19 mouse cellular contexts compared by ENCODE assay signal in genomic region chr3:98418991-98419785, GRCm38 (mm10). TPM values are rescaled to one million over a fixed set of nuclear protein-coding genes. Genes with fewer than 3 reads are reported as not detected.
DNase-seq lines count a peak whose midpoint lies in the region; TF ChIP-seq lines count a peak whose summit lies in the region.
"Had no signal": no experiment of that assay in that cellular context is flagged by ENCODE, and none has a peak within 500 bp of the region (broad histone marks: within the 10 kb centered on the region; RNA-seq: fewer than 3 reads in every experiment).

No protein-coding gene starts in this region.

- no peaks in the 10 kb centered on the region for H3K27me3 ChIP-seq in kidney, adult 2 months (replicated peaks; ENCODE audit: control insufficient read depth, insufficient read depth, low read length)
- H3K27me3 ChIP-seq: forebrain, embryonic 15.5 days had no signal

- no peak for DNase-seq in layer of hippocampus, adult 2 months (ENCODE audit: low spot score in 2 of 2)
- DNase-seq in layer of hippocampus, adult 9-10 months (ENCODE audit: low spot score): no peak
- peak; percentile 0 for DNase-seq in R1 (ENCODE audit: low read depth, low spot score)
- peak; percentile 69 for DNase-seq in kidney, adult 2 months
- DNase-seq in kidney, postnatal 25 days: peak; percentile 42 to 73
- DNase-seq in embryo, embryonic 11 days: no peak
- no peak for DNase-seq in lung, postnatal 10 days
- DNase-seq in c-Kit-positive CD71-positive TER-119-positive erythroid progenitor cells, embryonic 14.5 days (ENCODE audit: low spot score): no peak
- DNase-seq: adrenal gland, postnatal 25 days; cerebellum, postnatal 10 days; liver had no signal

- 0 out of 2 replicates have a peak overlapping the region, but pooled peaks have one; percentile 5 for H3K27ac ChIP-seq in layer of hippocampus, adult 2 months
- H3K27ac ChIP-seq in kidney, adult 2 months (ENCODE audit: insufficient read depth, low read depth, low read length): peak overlapping the region; percentile 80
- H3K27ac ChIP-seq: forebrain, embryonic 15.5 days had no signal

- H3K4me1 ChIP-seq in kidney, adult 2 months (ENCODE audit: control insufficient read depth, insufficient read depth, low read length): peaks cover 36% of the 10 kb centered on the region; the same call in 1 of the 2 replicates

- no peaks in the 10 kb centered on the region for H3K36me3 ChIP-seq in kidney, adult 2 months (ENCODE audit: control insufficient read depth, insufficient read depth, low read length)
- H3K36me3 ChIP-seq: forebrain, embryonic 15.5 days had no signal

- H3K4me3 ChIP-seq in layer of hippocampus, adult 2 months: no peak overlapping the region
- no peak overlapping the region for H3K4me3 ChIP-seq in kidney, adult 2 months (ENCODE audit: insufficient read depth, low read depth, low read length)
- H3K4me3 ChIP-seq: forebrain, embryonic 15.5 days had no signal

- TF ChIP-seq POLR2A in kidney, adult 2 months (IDR thresholded peaks at IDR 0.05; ENCODE audit: low read depth, low read length): no peak

- no peak for TF ChIP-seq CTCF in layer of hippocampus, adult 2 months (conservative IDR thresholded peaks at IDR 0.05)
- no peak for TF ChIP-seq CTCF in kidney, adult 2 months (conservative IDR thresholded peaks at IDR 0.05; ENCODE audit: insufficient read depth, insufficient read length, low read depth, low read length)

- WGBS in kidney, adult 2 months: 29% methylated on average over 6 of the region's 6 CpGs

RNA-seq across cellular contexts. Expression of gene Zfp697, which starts 36.9 kb away (rescaled TPM):
- 10 to 100 TPM; 28.5 to 29.1 TPM for total RNA-seq in layer of hippocampus, adult 2 months (2021)
- polyA plus RNA-seq in kidney, adult 2 months (2012; rRNA removed): 14.7 and 16.2 TPM in 2 replicates

RNA-seq across cellular contexts. Expression of gene Gm4450, which starts 37.7 kb away (rescaled TPM):
- not detected for total RNA-seq in layer of hippocampus, adult 2 months (2021)
- polyA plus RNA-seq in kidney, adult 2 months (2012; rRNA removed): 306 and 370 TPM in 2 replicates
- total RNA-seq: adrenal gland, postnatal 25 days; ES-E14; gastrocnemius, adult 8-10 months; heart, adult 8-10 months; heart, postnatal 25 days; layer of hippocampus, postnatal 10 days; left cerebral cortex, postnatal 25 days had no signal
- polyA plus RNA-seq: C2C12; forebrain, embryonic 15.5 days had no signal

Comparison
In these comparisons a context has a peak if more than half of its experiments do, and no peak if none do; other contexts are left out.
1. DNase-seq: peak in R1 (single experiment), kidney, adult 2 months (single experiment) and kidney, postnatal 25 days (2 of 2); none in layer of hippocampus, adult 2 months (0 of 2), layer of hippocampus, adult 9-10 months (single experiment), embryo, embryonic 11 days (single experiment), lung, postnatal 10 days (single experiment) and c-Kit-positive CD71-positive TER-119-positive erythroid progenitor cells, embryonic 14.5 days (single experiment).